Mouse (Mus musculus) liver, adult 2 months (tissue): ENCODE measurements around the gene Uspl1. TPM values are rescaled to one million over a fixed set of nuclear protein-coding genes. Genes with fewer than 3 reads are reported as not detected.

Experiments used
- DNase-seq: peaks from one replicate; pipeline ENCODE4 v3.0.0-alpha.2; 2011; ENCODE audit warnings: low read depth, low spot score; ENCODE audit errors: extremely low read depth
- H3K27ac ChIP-seq: fragments of 200-500 bp; replicated peaks from 2 replicates; pipeline ENCODE4 v1.5.1; 2012; ENCODE audit warnings: low read depth, mild to moderate bottlenecking, control low read depth, inconsistent platforms, low read length; ENCODE audit not compliant: insufficient read depth
- H3K27me3 ChIP-seq: fragments of 200-500 bp; 2 replicates; pipeline ENCODE4 v1.6.1; 2012; ENCODE audit warnings: mild to moderate bottlenecking, moderate library complexity, low read length, inconsistent platforms; ENCODE audit not compliant: control insufficient read depth, insufficient read depth
- H3K36me3 ChIP-seq: fragments of 200-500 bp; 2 replicates; pipeline ENCODE4 v1.6.1; 2012; ENCODE audit warnings: low read length, inconsistent platforms; ENCODE audit not compliant: control insufficient read depth, insufficient read depth
- H3K4me1 ChIP-seq: fragments of 200-500 bp; 2 replicates; pipeline ENCODE4 v1.6.1; 2011; ENCODE audit warnings: low read length; ENCODE audit not compliant: control insufficient read depth, insufficient read depth
- H3K4me3 ChIP-seq: fragments of 200-500 bp; 2 replicates; pipeline ENCODE4 v1.5.1; 2011; ENCODE audit warnings: low read depth, mild to moderate bottlenecking, control low read depth, low read length, moderate library complexity; ENCODE audit not compliant: insufficient read depth
- H3K79me2 ChIP-seq: fragments of 200-500 bp; 2 replicates; pipeline ENCODE4 v1.6.1; 2012; ENCODE audit warnings: inconsistent platforms, mild to moderate bottlenecking, low read length, moderate library complexity; ENCODE audit not compliant: control insufficient read depth, insufficient read depth
- H3K9ac ChIP-seq: fragments of 200-500 bp; 2 replicates; pipeline ENCODE4 v1.6.1; 2012; ENCODE audit warnings: low read depth, mild to moderate bottlenecking, control low read depth, inconsistent platforms, low read length
- CTCF ChIP-seq: fragments of 200-500 bp; IDR thresholded peaks from 2 replicates; pipeline ENCODE4 v1.5.1; 2011; ENCODE audit warnings: low read depth, low read length, control low read depth
- POLR2A ChIP-seq: fragments of 200-500 bp; IDR thresholded peaks from 2 replicates; pipeline ENCODE4 v1.6.1; 2011; ENCODE audit warnings: low read length, control low read depth; ENCODE audit not compliant: insufficient read depth; ENCODE audit errors: extremely low read depth
- WGBS: fragments of 180-500 bp; shearing (Covaris S2); methylation state at CpG from one replicate; pipeline ENCODE4 v1.1.7; 2018; 5-methylcytosine and 5-hydroxymethylcytosine counted together
- polyA plus RNA-seq: library from polyadenylated mRNA; depleted of rRNA; stranded (reverse); fragments of >200 nt; gene quantifications from 2 replicates; pipeline ENCODE4 v1.2.3, GENCODE M21; 2012
- total RNA-seq: library from RNA; depleted of rRNA; stranded (reverse); fragments of >200 nt; gene quantifications from 2 replicates; pipeline ENCODE4 v1.2.3, GENCODE M21; 2014

The Uspl1 gene
- total and polyA plus RNA-seq, 2 experiments = 6.2 to 17.1 TPM

GRCm38 (mm10) chr5:149183721-149184103, 438 bp upstream of the Uspl1 start:
- Histone ChIP-seq H3K79me2 (peaks cover 3% of the 10 kb centered on the region; the same call in 1 of the 2 replicates), H3K27me3 (no peaks in the 10 kb centered on the region), H3K27ac (peak overlapping the region; percentile 93), H3K36me3 (peaks cover 3% of the 10 kb centered on the region; the same call in 1 of the 2 replicates), H3K9ac (peak overlapping the region; percentile 83), H3K4me1 (no peaks in the 10 kb centered on the region), H3K4me3 (peak overlapping the region; percentile 69)
- peak; percentile 76 for DNase-seq
- under 1% methylated on average over 13 of the region's 13 CpGs for WGBS
- TF ChIP-seq POLR2A (no peak), CTCF (no peak)

GRCm38 (mm10) chr5:149184844-149185186, 665 bp downstream of the Uspl1 start:
- Histone ChIP-seq H3K36me3 (peaks cover 10% of the 10 kb centered on the region; the same call in 1 of the 2 replicates), H3K27me3 (no peaks in the 10 kb centered on the region), H3K9ac (peak overlapping the region; percentile 61), H3K27ac (peak overlapping the region; percentile 77), H3K79me2 (peaks cover 6% of the 10 kb centered on the region; the same call in 1 of the 2 replicates), H3K4me1 (no peaks in the 10 kb centered on the region), H3K4me3 (peak overlapping the region; percentile 70)
- TF ChIP-seq POLR2A = no peak
- TF ChIP-seq CTCF = no peak
- peak; percentile 66 for DNase-seq
- WGBS = under 1% methylated on average over 20 of the region's 20 CpGs

- Histone ChIP-seq H3K36me3 (peaks cover 16% of the 10 kb centered on the region), H3K27me3 (no peaks in the 10 kb centered on the region), H3K27ac (no peak overlapping the region), H3K4me3 (no peak overlapping the region), H3K79me2 (peaks cover 3% of the 10 kb centered on the region; the same call in 1 of the 2 replicates), H3K9ac (no peak overlapping the region), H3K4me1 (no peaks in the 10 kb centered on the region)
- TF ChIP-seq CTCF (no peak), POLR2A (no peak)
- 71% methylated on average over 3 of the region's 3 CpGs for WGBS
- no peak for DNase-seq
These were observed 1.7 kb downstream of the Uspl1 start for GRCm38 (mm10) chr5:149185806-149186205.

DNA sequence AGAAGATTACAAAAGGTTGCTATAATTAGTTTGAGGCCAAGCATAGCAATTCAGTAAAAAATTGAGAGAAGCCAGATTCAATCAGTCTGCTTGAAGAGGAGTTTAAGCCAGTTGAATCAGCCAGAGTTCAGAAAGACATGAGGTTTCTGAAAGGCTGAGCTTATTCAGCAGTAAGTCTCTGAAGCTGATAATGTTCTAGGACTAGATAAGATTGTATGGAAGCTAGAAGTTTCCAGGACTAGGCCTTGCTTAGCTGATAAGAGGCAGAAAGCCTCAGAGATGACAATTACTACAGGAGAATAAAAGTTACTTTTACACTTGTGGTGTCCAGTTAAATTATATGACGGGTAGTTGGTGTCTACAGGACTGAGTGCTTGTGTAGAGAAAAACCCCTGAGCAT, 6.0 kb downstream of the Uspl1 start:
- Histone ChIP-seq H3K36me3 (peaks cover 49% of the 10 kb centered on the region), H3K4me1 (no peaks in the 10 kb centered on the region), H3K4me3 (no peak overlapping the region), H3K9ac (no peak overlapping the region), H3K27me3 (no peaks in the 10 kb centered on the region), H3K27ac (no peak overlapping the region), H3K79me2 (peaks cover 11% of the 10 kb centered on the region; the same call in 1 of the 2 replicates)
- TF ChIP-seq POLR2A = no peak
- TF ChIP-seq CTCF = no peak
- no peak for DNase-seq
- WGBS = 78% methylated on average over 1 of the region's 1 CpGs

DNA sequence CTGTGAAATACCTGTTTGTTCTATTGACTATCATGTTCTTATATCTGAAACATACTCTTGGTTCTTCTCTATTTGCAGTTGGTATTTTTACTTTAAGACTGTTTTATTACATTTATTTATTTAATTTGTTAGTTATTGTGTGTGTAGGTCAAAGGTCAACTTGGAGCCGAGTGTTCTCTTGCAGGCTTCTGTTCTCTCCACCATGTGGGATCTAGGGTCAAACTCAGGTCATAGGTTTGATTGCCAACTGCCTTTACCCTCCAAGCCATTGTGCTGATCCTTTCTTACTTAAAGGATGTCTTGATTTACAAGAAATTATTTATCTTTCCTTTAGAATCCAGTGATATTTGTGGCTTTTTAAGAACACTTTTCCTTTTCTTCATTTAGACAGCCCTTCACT, 12.5 kb downstream of the Uspl1 start:
- no peak overlapping the region for H3K9ac ChIP-seq
- no peak for TF ChIP-seq POLR2A
- TF ChIP-seq CTCF = no peak
- WGBS = 3% methylated on average over 1 of the region's 1 CpGs
- no peaks in the 10 kb centered on the region for H3K27me3 ChIP-seq
- H3K79me2 ChIP-seq = peaks cover 16% of the 10 kb centered on the region; the same call in 1 of the 2 replicates
- peaks cover 25% of the 10 kb centered on the region for H3K4me1 ChIP-seq
- DNase-seq = peak; percentile 85
- no peak overlapping the region for H3K4me3 ChIP-seq
- H3K36me3 ChIP-seq = peaks cover 32% of the 10 kb centered on the region
- peak overlapping the region; percentile 44 for H3K27ac ChIP-seq

GRCm38 (mm10) chr5:149198782-149199181, 14.6 kb downstream of the Uspl1 start:
- Histone ChIP-seq H3K4me3 (no peak overlapping the region), H3K36me3 (peaks cover 39% of the 10 kb centered on the region), H3K27me3 (no peaks in the 10 kb centered on the region), H3K9ac (no peak overlapping the region), H3K4me1 (peaks cover 25% of the 10 kb centered on the region), H3K79me2 (peaks cover 18% of the 10 kb centered on the region; the same call in 1 of the 2 replicates), H3K27ac (peak overlapping the region; percentile 34)
- 24% methylated on average over 1 of the region's 1 CpGs for WGBS
- DNase-seq = peak; percentile 93
- TF ChIP-seq CTCF (no peak), POLR2A (no peak)
